Mouse (Mus musculus) macrophage (primary cell): ENCODE measurements around the gene Eddm3b. TPM values are rescaled to one million over a fixed set of nuclear protein-coding genes. Genes with fewer than 3 reads are reported as not detected.

ENCODE experiments used
- polyA plus RNA-seq: library from polyadenylated mRNA; stranded (reverse); fragments of 250-400 nt; gene quantifications from 3 replicates; pipeline ENCODE4 v1.2.4, GENCODE M21; 2018; ENCODE audit warnings: inconsistent platforms

Gene Eddm3b
- polyA plus RNA-seq, 1 experiment from 2014 or later, result not detected

Other genes with a start within 250 kb of the Eddm3b start
- gene Tep1, start 243.9 kb upstream of the Eddm3b start, polyA plus RNA-seq, result 54.3 to 116 TPM (median 85.4 TPM) in 3 replicates
- gene Klhl33, start 216.9 kb upstream of the Eddm3b start, polyA plus RNA-seq, result 0.10 to 0.34 TPM in 2 of 3 replicates, not detected in the other
- gene Osgep, start 189.5 kb upstream of the Eddm3b start, polyA plus RNA-seq, result 56.9 to 68.6 TPM (median 67.4 TPM) in 3 replicates
- 33.4 to 83.1 TPM (median 37.9 TPM) in 3 replicates for gene Apex1, start 189.5 kb upstream of the Eddm3b start, polyA plus RNA-seq
- gene Pip4p1, start 183.6 kb upstream of the Eddm3b start, polyA plus RNA-seq, result 52.7 to 128 TPM (median 76.1 TPM) in 3 replicates
- 39.2 to 329 TPM (median 249 TPM) in 3 replicates for gene Pnp, start 183.3 kb upstream of the Eddm3b start, polyA plus RNA-seq
- gene Gm49342, start 169.9 kb upstream of the Eddm3b start, polyA plus RNA-seq, result 224 to 377 TPM (median 317 TPM) in 3 replicates
- 0.75 to 1.5 TPM (median 1.2 TPM) in 3 replicates for gene Pnp2, start 158.4 kb upstream of the Eddm3b start, polyA plus RNA-seq
- gene Rnase10, start 106.7 kb upstream of the Eddm3b start, polyA plus RNA-seq, result not detected in 3 replicates
- gene Rnase9, start 72.6 kb upstream of the Eddm3b start, polyA plus RNA-seq, result not detected in 3 replicates
- not detected in 3 replicates for gene Rnase11, start 64.3 kb upstream of the Eddm3b start, polyA plus RNA-seq
- gene Rnase12, start 56.8 kb upstream of the Eddm3b start, polyA plus RNA-seq, result not detected in 3 replicates
- not detected in 3 replicates for gene Olfr750, start 40.0 kb upstream of the Eddm3b start, polyA plus RNA-seq
- 71.8 to 173 TPM (median 117 TPM) in 3 replicates for gene Rnase4, start 23.3 kb upstream of the Eddm3b start, polyA plus RNA-seq
- gene Ang, start 23.3 kb upstream of the Eddm3b start, polyA plus RNA-seq, result 15.6 to 41.8 TPM (median 23.3 TPM) in 3 replicates
- 3.8 to 24.3 TPM (median 17.6 TPM) in 3 replicates for gene Rnase6, start 9.5 kb downstream of the Eddm3b start, polyA plus RNA-seq
- gene Rnase1, start 32.4 kb downstream of the Eddm3b start, polyA plus RNA-seq, result not detected in 3 replicates
- not detected in 3 replicates for gene Rnase2b, start 47.8 kb downstream of the Eddm3b start, polyA plus RNA-seq
- gene Ang2, start 84.7 kb downstream of the Eddm3b start, polyA plus RNA-seq, result not detected in 3 replicates
- not detected in 3 replicates for gene Ear14, start 89.0 kb downstream of the Eddm3b start, polyA plus RNA-seq
- not detected in 3 replicates for gene Rnase2a, start 141.7 kb downstream of the Eddm3b start, polyA plus RNA-seq
- gene Gm7247, start 247.3 kb downstream of the Eddm3b start, polyA plus RNA-seq, result not detected in 3 replicates